Mouse (Mus musculus) right cerebral cortex, postnatal 4 days (tissue): ENCODE data around the gene Gm21725.
"Not testable (repeated sequence)": the region's sequence is repeated elsewhere in the genome, so short reads cannot be mapped to it uniquely, and the experiment has no call there.

Experiments used
- DNase-seq: peaks from one replicate; pipeline ENCODE4 v3.0.0-alpha.2; 2022

The Gm21725 gene

GRCm38 (mm10) chrY:13348963-13349362 lies at the start of gene Gm21725:
Gm21725 (minus strand) TSS chrY:13349063.
- not testable (repeated sequence) for DNase-seq
